Mouse (Mus musculus) midbrain, embryonic 13.5 days (tissue): ENCODE measurements around the gene Hypk. TPM values are rescaled to one million over a fixed set of nuclear protein-coding genes. Genes with fewer than 3 reads are reported as not detected.

Experiments
- ATAC-seq: fragments of 200-750 bp; cut with Nextera tagmentation; 2 replicates; pipeline ENCODE4 v1.8.0; 2017; ENCODE audit warnings: mild to moderate bottlenecking, moderate TSS enrichment, moderate library complexity
- H3K27ac ChIP-seq: fragments of 300-500 bp; sonication (generic); 2 replicates; pipeline ENCODE4 v1.5.1; 2015; ENCODE audit warnings: inconsistent platforms, mild to moderate bottlenecking, moderate library complexity
- H3K27me3 ChIP-seq: fragments of 300-500 bp; sonication (generic); 2 replicates; pipeline ENCODE4 v1.6.1; 2015; ENCODE audit warnings: mild to moderate bottlenecking, inconsistent platforms
- H3K36me3 ChIP-seq: fragments of 300-500 bp; sonication (generic); 2 replicates; pipeline ENCODE4 v1.6.1; 2015; ENCODE audit warnings: mild to moderate bottlenecking, inconsistent platforms
- H3K4me1 ChIP-seq: fragments of 300-500 bp; sonication (generic); replicated peaks from 2 replicates; pipeline ENCODE4 v1.6.1; 2015; ENCODE audit warnings: inconsistent platforms
- H3K4me2 ChIP-seq: fragments of 300-500 bp; sonication (generic); replicated peaks from 2 replicates; pipeline ENCODE4 v1.6.1; 2015; ENCODE audit warnings: moderate library complexity, mild to moderate bottlenecking, inconsistent platforms
- H3K4me3 ChIP-seq: fragments of 300-500 bp; sonication (generic); replicated peaks from 2 replicates; pipeline ENCODE4 v1.5.1; 2015; ENCODE audit warnings: mild to moderate bottlenecking, inconsistent platforms
- H3K9ac ChIP-seq: fragments of 300-500 bp; sonication (generic); replicated peaks from 2 replicates; pipeline ENCODE4 v1.6.1; 2015; ENCODE audit warnings: mild to moderate bottlenecking, inconsistent platforms
- H3K9me3 ChIP-seq: fragments of 300-500 bp; sonication (generic); 2 replicates; pipeline ENCODE4 v1.6.1; 2016; ENCODE audit warnings: mild to moderate bottlenecking, inconsistent platforms
- WGBS: fragments of 180-500 bp; shearing (Covaris S2); methylation state at CpG from one replicate; pipeline ENCODE4 v1.1.7; 2015; 5-methylcytosine and 5-hydroxymethylcytosine counted together
- polyA plus RNA-seq: library from polyadenylated mRNA; unstranded; fragments of >200 nt; fragmentation: Nextera tagmentation; extraction: Ambion mirVana; gene quantifications from 2 replicates; pipeline ENCODE4 v1.2.1, GENCODE M21; 2015

The Hypk gene
- 117 and 118 TPM in 2 replicates for polyA plus RNA-seq

DNA sequence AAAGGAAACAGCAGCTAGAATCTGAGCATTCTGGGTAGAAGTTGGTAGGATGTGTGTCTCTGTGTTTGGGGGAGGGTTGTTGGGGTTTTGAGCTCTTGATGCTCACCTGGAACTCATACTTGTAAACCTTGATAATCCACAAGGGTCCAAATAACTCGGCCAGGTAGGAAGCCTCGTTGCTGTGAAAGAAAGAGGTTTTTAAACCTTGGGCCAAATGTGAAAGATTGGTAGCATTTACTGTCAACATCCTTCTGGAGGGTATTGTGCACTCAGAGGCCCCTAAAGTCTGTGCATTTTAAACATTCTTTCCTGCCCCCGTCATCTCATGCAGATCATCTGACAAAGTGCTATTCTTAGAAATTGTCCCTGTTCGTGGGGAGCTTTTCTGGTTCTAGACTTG lies at the start of gene Hypk:
Hypk (plus strand) TSS at position 301 of the 400 bp plus-strand sequence.
- Histone ChIP-seq H3K4me1 (peaks cover 40% of the 10 kb centered on the region), H3K27me3 (no peaks in the 10 kb centered on the region), H3K27ac (no peak within 1 kb of the TSS), H3K9ac (no peak within 1 kb of the TSS), H3K36me3 (peaks cover 19% of the 10 kb centered on the region), H3K9me3 (no peaks in the 10 kb centered on the region), H3K4me3 (no peak within 1 kb of the TSS), H3K4me2 (no peak within 1 kb of the TSS)
- no peak for ATAC-seq
- WGBS = 87% methylated on average over 4 of the region's 4 CpGs

DNA sequence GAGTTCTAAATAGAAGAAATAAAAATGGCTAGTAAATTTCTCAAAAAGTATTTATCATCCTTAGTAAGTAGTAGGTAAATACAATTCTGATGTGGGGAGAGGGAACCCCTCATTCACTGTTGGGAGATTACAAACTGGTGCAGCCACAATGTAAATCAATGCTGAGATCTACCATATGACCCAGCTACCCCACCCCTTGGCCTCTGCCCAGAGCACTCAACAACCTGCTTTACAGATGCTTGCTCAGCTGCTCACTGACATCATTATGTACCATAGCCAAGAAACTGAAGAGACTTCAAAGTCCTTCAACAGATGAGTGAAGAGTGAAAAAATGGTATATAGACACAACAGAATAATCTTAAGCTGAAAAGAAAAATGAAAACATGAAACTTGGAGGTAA lies 49.8 kb upstream of the Hypk start:
- H3K9me3 ChIP-seq = no peaks in the 10 kb centered on the region
- no peak overlapping the region for H3K27ac ChIP-seq
- H3K36me3 ChIP-seq = no peaks in the 10 kb centered on the region
- H3K4me2 ChIP-seq = no peak overlapping the region
- no peak for ATAC-seq
- H3K4me3 ChIP-seq = no peak overlapping the region
- no peak overlapping the region for H3K9ac ChIP-seq
- H3K27me3 ChIP-seq = no peaks in the 10 kb centered on the region
- no peaks in the 10 kb centered on the region for H3K4me1 ChIP-seq

DNA sequence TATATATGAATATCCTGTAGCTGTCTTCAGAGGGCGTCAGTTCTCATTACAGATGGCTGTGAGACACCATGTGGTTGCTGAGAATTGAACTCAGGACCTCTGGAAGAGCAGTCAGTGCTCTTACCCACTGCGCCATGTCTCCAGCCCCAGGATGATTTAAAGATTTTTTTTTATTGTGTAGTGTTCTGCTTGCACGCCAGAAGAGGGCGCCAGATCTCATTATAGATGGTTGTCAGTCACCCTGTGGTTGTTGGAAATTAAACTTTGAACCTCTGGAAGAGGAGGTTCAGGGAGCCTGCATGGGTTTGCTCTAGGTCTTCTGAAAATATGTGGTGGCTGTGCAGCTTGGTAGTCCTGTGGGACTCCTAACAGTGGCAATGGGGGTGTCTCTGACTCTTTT lies 44.9 kb upstream of the Hypk start:
- H3K4me2 ChIP-seq = no peak overlapping the region
- no peaks in the 10 kb centered on the region for H3K27me3 ChIP-seq
- H3K9ac ChIP-seq = no peak overlapping the region
- H3K4me1 ChIP-seq = peaks cover 8% of the 10 kb centered on the region
- no peak overlapping the region for H3K4me3 ChIP-seq
- no peak overlapping the region for H3K27ac ChIP-seq
- H3K9me3 ChIP-seq = no peaks in the 10 kb centered on the region
- 33% methylated on average over 4 of the region's 4 CpGs for WGBS
- no peaks in the 10 kb centered on the region for H3K36me3 ChIP-seq
- ATAC-seq = no peak

DNA sequence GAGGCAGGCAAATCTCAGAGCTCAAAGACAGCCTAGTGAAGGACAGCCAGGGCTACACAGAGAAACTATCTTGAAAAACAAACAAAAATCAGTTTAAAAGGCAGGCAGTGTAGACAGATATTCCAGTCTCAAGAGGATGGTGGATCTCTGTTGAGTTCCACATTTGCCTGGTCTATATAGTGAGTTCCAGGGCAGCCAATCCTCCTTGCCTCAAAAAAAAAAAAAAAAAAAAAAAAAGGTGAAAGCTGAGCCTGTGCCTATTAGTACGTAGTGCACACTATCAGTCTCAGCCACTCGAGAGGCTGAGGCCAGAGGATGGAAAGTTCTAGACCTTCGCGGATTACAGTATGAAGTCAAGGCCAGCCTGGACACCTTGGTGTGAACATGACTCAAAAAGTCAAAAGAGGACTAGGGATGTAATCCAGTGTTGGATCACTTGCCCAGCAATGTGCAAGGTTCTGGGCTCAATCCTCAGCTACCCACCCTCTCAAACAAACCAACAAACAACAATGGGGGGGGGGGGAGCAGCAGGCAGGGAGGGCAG lies 40.2 kb upstream of the Hypk start:
- Histone ChIP-seq H3K9me3 (no peaks in the 10 kb centered on the region), H3K27me3 (no peaks in the 10 kb centered on the region), H3K36me3 (peaks cover 14% of the 10 kb centered on the region; the same call in 1 of the 2 replicates), H3K4me1 (peaks cover 42% of the 10 kb centered on the region), H3K9ac (peak overlapping the region; percentile 76), H3K27ac (peak overlapping the region; percentile 95), H3K4me2 (peak overlapping the region; percentile 69), H3K4me3 (peak overlapping the region; percentile 99)
- 6% methylated on average over 4 of the region's 4 CpGs for WGBS
- no peak; the same call in 1 of the 2 replicates for ATAC-seq

DNA sequence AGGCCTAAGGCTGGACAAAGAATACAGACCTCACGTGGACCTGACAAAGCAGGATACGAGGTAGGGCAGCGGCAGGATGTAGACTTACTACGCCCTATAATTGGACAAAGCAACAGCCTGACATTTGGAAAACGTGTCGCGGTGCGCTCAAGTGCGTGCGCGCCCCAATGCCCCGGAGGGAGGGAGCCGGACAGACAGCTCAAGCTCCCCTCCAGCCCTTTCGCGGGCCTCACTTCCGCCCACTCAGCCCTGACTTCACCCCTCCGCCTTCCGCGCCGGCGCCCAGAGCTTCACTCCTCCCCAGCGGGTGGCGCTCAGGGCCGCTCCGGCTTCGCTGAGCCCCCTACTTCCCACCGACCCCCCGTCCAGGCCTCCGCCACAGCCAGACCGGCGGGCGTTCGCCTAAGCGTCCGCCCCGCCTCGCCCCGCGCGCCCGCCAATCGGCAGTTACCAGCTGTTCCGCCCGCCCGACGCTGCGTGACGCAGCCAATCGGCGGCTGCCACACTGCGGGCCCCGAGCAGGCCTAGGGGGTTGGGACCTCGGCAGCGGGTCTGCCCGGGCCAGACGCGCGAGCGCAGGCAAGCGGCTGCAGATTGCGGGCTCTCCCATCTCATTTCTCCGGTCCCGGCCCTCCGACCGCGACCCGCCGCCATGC lies 39.6 kb upstream of the Hypk start, which contains the start of the genes Pdia3 and Catsper2:
Pdia3 (plus strand) TSS at position 389 of the 656 bp plus-strand sequence.
Catsper2 (minus strand) TSS at position 406 of the 656 bp plus-strand sequence.
- peak within 1 kb of the TSS; percentile 95 for H3K27ac ChIP-seq
- WGBS = 1% methylated on average over 66 of the region's 68 CpGs
- H3K9ac ChIP-seq = peak within 1 kb of the TSS; percentile 98
- peaks cover 19% of the 10 kb centered on the region; the same call in 1 of the 2 replicates for H3K36me3 ChIP-seq
- no peaks in the 10 kb centered on the region for H3K27me3 ChIP-seq
- H3K9me3 ChIP-seq = no peaks in the 10 kb centered on the region
- H3K4me1 ChIP-seq = peaks cover 42% of the 10 kb centered on the region
- ATAC-seq = peak; percentile 99
- peak within 1 kb of the TSS; percentile 69 for H3K4me2 ChIP-seq
- H3K4me3 ChIP-seq = peak within 1 kb of the TSS; percentile 99

DNA sequence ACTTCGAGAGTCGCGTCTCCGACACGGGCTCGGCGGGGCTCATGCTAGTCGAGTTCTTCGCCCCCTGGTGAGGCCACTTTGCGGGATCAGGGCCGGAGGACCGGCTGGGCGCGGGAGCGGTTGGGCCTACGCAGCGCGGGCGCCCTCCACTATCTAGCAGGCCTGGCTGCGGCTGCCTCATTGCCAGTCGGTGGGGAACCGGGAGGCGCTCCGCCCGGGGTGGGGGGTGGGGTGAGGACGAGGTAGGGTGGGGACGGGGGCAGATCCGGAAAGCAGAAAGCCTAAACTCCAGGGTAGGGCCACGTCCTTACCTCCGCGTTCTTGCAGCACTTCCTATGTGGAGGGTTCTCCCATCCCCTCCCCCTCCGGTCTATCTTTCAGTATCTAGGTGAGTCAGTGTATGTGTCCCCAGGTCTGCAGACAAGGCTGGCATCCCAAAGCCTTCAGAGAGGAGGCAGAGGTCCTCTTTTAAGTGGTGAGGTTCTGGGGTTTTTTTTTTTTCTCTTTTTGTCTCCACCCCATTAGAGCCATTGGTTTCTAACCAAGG lies 38.9 kb upstream of the Hypk start:
- H3K9ac ChIP-seq = peak overlapping the region; percentile 98
- H3K27ac ChIP-seq = peak overlapping the region; percentile 95
- peak overlapping the region; percentile 99 for H3K4me3 ChIP-seq
- under 1% methylated on average over 32 of the region's 32 CpGs for WGBS
- H3K27me3 ChIP-seq = no peaks in the 10 kb centered on the region
- no peaks in the 10 kb centered on the region for H3K9me3 ChIP-seq
- peaks cover 46% of the 10 kb centered on the region for H3K4me1 ChIP-seq
- peaks cover 25% of the 10 kb centered on the region; the same call in 1 of the 2 replicates for H3K36me3 ChIP-seq
- ATAC-seq = peak; percentile 59
- peak overlapping the region; percentile 69 for H3K4me2 ChIP-seq

DNA sequence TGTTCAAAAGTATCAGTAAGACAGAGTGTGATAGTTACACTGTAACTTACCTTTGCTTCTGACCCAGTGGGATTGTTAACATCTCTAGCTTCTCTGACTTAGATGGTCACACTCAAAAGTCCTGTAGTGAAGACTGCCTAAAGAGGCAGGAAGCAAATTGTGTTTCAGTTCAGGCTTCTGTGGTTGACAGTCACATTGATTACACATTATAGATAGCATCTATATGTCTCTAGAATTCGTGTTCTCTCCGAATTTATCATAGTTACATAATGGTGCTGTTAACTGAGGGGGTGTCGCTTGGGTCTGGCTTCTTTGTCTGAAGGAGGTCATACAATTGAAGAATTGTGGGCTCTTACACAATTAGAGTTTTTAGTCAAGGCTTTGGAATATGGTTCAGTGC lies 38.0 kb upstream of the Hypk start:
- Histone ChIP-seq H3K4me2 (peak overlapping the region; percentile 69), H3K9ac (peak overlapping the region; percentile 98), H3K4me3 (peak overlapping the region; percentile 99), H3K27me3 (no peaks in the 10 kb centered on the region), H3K36me3 (peaks cover 25% of the 10 kb centered on the region; the same call in 1 of the 2 replicates), H3K27ac (no peak overlapping the region), H3K9me3 (no peaks in the 10 kb centered on the region), H3K4me1 (peaks cover 46% of the 10 kb centered on the region)
- 57% methylated on average over 3 of the region's 3 CpGs for WGBS
- no peak for ATAC-seq

DNA sequence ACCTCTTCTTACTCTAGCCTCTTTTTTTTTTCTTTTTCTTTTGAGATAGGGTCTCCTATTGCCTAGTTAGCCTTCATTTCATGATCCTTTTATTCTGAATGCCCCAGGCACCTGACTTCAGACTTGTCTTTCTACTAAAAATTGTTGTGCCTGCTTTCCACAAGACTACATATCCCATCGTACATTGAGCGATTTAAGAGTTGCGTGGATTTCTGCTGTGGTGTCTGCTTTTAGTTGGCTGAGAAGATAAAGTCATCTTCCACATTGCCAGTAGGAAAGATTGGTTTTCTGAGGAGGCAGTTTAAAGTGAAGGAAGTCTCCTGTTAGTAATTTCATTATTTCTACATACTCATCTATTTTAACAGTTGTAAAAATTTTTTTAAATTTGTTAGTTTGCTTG lies 37.5 kb upstream of the Hypk start:
- Histone ChIP-seq H3K9me3 (no peaks in the 10 kb centered on the region), H3K4me1 (peaks cover 46% of the 10 kb centered on the region), H3K36me3 (peaks cover 25% of the 10 kb centered on the region; the same call in 1 of the 2 replicates), H3K27ac (no peak overlapping the region), H3K4me2 (peak overlapping the region; percentile 69), H3K9ac (peak overlapping the region; percentile 98), H3K27me3 (no peaks in the 10 kb centered on the region), H3K4me3 (peak overlapping the region; percentile 99)
- WGBS = 91% methylated on average over 3 of the region's 3 CpGs
- ATAC-seq = no peak

DNA sequence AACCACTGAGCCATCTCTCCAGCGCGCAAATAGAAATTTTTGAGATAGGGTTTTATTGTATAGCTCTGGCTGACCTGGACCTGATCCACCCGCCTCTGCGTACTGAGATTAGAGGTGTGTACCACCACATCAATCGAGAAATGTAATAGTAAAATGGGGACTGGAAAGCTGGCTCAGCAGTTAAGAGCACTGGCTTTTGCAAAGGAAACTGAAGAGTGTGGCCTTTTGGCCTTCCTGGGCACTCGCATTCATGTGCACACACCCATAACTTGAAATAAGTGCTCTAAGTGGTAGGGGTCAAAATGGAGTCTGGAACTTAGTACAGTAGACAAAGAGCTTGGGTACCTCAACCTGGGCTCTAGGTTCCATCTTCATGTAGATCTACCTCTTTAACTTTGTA lies 36.7 kb upstream of the Hypk start:
- no peak overlapping the region for H3K27ac ChIP-seq
- ATAC-seq = no peak
- peak overlapping the region; percentile 69 for H3K4me2 ChIP-seq
- no peak overlapping the region for H3K9ac ChIP-seq
- peaks cover 46% of the 10 kb centered on the region for H3K4me1 ChIP-seq
- no peaks in the 10 kb centered on the region for H3K27me3 ChIP-seq
- 93% methylated on average over 6 of the region's 6 CpGs for WGBS
- H3K4me3 ChIP-seq = 0 out of 2 replicates have a peak overlapping the region, but pooled peaks have one; percentile 6
- H3K36me3 ChIP-seq = peaks cover 27% of the 10 kb centered on the region
- no peaks in the 10 kb centered on the region for H3K9me3 ChIP-seq

DNA sequence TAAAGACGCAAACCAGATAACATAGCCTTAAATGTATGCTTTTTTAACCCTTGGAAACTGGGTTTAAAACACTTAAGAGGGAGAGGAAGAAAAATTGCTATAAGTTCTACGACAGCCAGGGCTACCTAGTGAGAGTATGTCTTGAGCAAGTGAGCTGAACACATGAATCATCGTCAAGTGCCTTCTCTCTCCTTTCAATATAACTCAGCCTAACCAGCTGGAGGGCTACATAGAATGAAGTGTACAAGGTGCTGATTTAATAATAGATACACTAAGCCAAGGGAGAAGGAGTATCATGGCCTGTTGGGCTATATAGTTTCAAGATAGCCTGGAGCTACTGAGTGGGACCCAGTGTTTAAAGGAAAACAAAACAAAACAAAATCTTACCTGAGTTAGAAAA lies 34.6 kb upstream of the Hypk start:
- Histone ChIP-seq H3K4me2 (no peak overlapping the region), H3K27ac (no peak overlapping the region), H3K4me3 (no peak overlapping the region), H3K9me3 (no peaks in the 10 kb centered on the region), H3K27me3 (no peaks in the 10 kb centered on the region), H3K9ac (no peak overlapping the region), H3K4me1 (peaks cover 37% of the 10 kb centered on the region), H3K36me3 (peaks cover 46% of the 10 kb centered on the region)
- WGBS = 98% methylated on average over 3 of the region's 3 CpGs
- ATAC-seq = no peak

DNA sequence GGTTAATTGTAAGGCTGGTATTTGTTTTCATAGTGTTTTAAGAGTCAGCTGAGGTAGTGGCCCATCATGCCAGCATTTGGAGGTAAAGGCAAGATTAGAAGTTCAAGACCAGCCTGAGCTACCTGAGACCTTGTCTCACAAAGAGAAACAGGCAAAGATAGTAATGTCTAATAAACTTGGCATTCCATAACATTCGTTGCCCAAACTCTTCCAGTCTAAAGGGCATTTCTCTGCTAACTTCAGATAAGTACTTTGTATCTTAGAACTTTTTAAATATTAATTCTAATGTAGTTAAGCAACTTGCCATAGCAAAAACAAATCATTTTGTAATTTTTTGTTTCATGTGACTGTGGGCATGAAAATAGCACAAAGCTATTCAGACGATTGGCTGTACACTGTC lies 29.9 kb upstream of the Hypk start:
- H3K4me1 ChIP-seq = 0 out of 2 replicates have a peak, but pooled peaks cover 3% of the 10 kb centered on the region
- no peaks in the 10 kb centered on the region for H3K9me3 ChIP-seq
- ATAC-seq = no peak
- 95% methylated on average over 2 of the region's 2 CpGs for WGBS
- peaks cover 68% of the 10 kb centered on the region for H3K36me3 ChIP-seq
- H3K27ac ChIP-seq = no peak overlapping the region
- H3K4me3 ChIP-seq = no peak overlapping the region
- no peak overlapping the region for H3K4me2 ChIP-seq
- no peaks in the 10 kb centered on the region for H3K27me3 ChIP-seq
- H3K9ac ChIP-seq = no peak overlapping the region

DNA sequence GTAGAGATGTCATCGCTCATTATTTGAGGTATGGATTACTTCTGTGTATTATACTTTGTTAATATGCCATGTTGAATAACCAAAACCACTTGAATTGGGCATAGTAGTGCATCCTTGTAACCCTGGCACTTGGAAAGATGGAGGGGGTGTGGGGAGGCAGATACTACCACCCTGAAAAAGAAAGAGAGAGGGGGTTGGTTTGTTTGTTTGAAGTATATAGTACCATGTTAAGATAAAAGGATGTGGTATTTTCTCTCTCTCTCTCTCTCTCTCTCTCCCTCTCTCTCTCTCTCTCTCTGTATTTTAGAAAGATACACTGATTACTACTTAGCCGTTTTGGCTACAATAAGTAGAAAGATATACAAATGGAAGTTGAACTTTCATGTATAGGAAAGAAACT lies 27.2 kb upstream of the Hypk start:
- no peak for ATAC-seq
- Histone ChIP-seq H3K27me3 (no peaks in the 10 kb centered on the region), H3K9ac (no peak overlapping the region), H3K4me1 (no peaks in the 10 kb centered on the region), H3K4me2 (no peak overlapping the region), H3K9me3 (no peaks in the 10 kb centered on the region), H3K36me3 (peaks cover 84% of the 10 kb centered on the region), H3K4me3 (no peak overlapping the region), H3K27ac (no peak overlapping the region)
- 98% methylated on average over 2 of the region's 2 CpGs for WGBS
